Mouse (Mus musculus) CH12.LX (cell line): Measurements from ENCODE around the gene AL607142.1.

Source experiments
- MAX ChIP-seq: IDR thresholded peaks from 2 replicates; pipeline ENCODE4 v1.6.1; 2011; ENCODE audit warnings: low read length, improper control_type of control experiment
- UBTF ChIP-seq: IDR thresholded peaks from 2 replicates; pipeline ENCODE4 v1.6.1; 2012; ENCODE audit warnings: low read depth, mild to moderate bottlenecking, inconsistent platforms, low read length, improper control_type of control experiment, moderate library complexity

DNA sequence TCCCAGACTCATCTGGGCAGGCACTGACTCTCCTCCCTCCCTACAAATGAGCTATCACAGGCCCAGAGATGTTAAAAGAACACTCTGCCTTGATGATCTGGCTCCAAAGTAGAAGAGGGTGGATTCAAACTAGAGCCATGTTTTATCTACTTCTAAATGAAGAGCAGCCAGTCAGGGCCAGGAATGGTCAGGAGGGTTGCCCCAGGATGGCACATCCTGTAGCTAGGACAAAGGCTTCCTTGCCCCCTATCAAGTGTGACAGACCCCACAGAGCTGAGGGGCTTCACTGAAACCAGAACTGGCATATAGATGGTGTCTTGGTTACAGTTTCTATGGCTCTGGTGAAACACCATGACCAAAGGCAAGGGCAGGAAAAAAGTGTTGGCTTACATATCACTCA is 12.3 kb upstream of the AL607142.1 start:
- no peak for TF ChIP-seq UBTF
- TF ChIP-seq MAX = no peak
